Mouse (Mus musculus) ovary, postnatal 36 days (tissue): Measurements from ENCODE around the gene Pla2g2c.

Experiments
- DNase-seq: peaks from one replicate; pipeline ENCODE4 v3.0.0; 2022; ENCODE audit warnings: low spot score, mixed read lengths

Gene Pla2g2c

GRCm38 (mm10) chr4:138724354-138725126 is at the start of gene Pla2g2c:
Gene Pla2g2c (plus strand): TSS chr4:138724792.
- DNase-seq = no peak

- DNase-seq = peak; percentile 25
Observed at GRCm38 (mm10) chr4:138676480-138676879, 48.1 kb upstream of the Pla2g2c start.

- no peak for DNase-seq
Observed at GRCm38 (mm10) chr4:138677579-138677978, 47.0 kb upstream of the Pla2g2c start.

- no peak for DNase-seq
Observed at GRCm38 (mm10) chr4:138680124-138680523, 44.5 kb upstream of the Pla2g2c start.

GRCm38 (mm10) chr4:138682760-138683159 is 41.8 kb upstream of the Pla2g2c start:
- no peak for DNase-seq

- DNase-seq = no peak
Observed at GRCm38 (mm10) chr4:138685813-138686212, 38.8 kb upstream of the Pla2g2c start.

- no peak for DNase-seq
Observed at GRCm38 (mm10) chr4:138689094-138689512, 35.5 kb upstream of the Pla2g2c start.

- no peak for DNase-seq
Observed at GRCm38 (mm10) chr4:138690561-138690960, 34.0 kb upstream of the Pla2g2c start.

GRCm38 (mm10) chr4:138691443-138692181 is 33.0 kb upstream of the Pla2g2c start:
- DNase-seq = no peak

- DNase-seq = no peak
Observed at GRCm38 (mm10) chr4:138693043-138693692, 31.4 kb upstream of the Pla2g2c start.

- no peak for DNase-seq
Observed at GRCm38 (mm10) chr4:138696720-138697119, 27.9 kb upstream of the Pla2g2c start.

- DNase-seq = no peak
Observed at GRCm38 (mm10) chr4:138697166-138697860, 27.3 kb upstream of the Pla2g2c start.

GRCm38 (mm10) chr4:138698296-138698695 is 26.3 kb upstream of the Pla2g2c start:
- no peak for DNase-seq

GRCm38 (mm10) chr4:138700184-138700982 is 24.2 kb upstream of the Pla2g2c start:
- DNase-seq = no peak

- DNase-seq = no peak
Observed at GRCm38 (mm10) chr4:138701111-138701510, 23.5 kb upstream of the Pla2g2c start.

GRCm38 (mm10) chr4:138702031-138702430 is 22.6 kb upstream of the Pla2g2c start:
- DNase-seq = no peak

- DNase-seq = no peak
Observed at GRCm38 (mm10) chr4:138702528-138702927, 22.1 kb upstream of the Pla2g2c start.

GRCm38 (mm10) chr4:138703591-138703990 is 21.0 kb upstream of the Pla2g2c start:
- DNase-seq = no peak

GRCm38 (mm10) chr4:138704169-138704568 is 20.4 kb upstream of the Pla2g2c start:
- no peak for DNase-seq

GRCm38 (mm10) chr4:138706620-138707019 is 18.0 kb upstream of the Pla2g2c start:
- no peak for DNase-seq

- peak; percentile 59 for DNase-seq
Observed at GRCm38 (mm10) chr4:138708636-138709035, 16.0 kb upstream of the Pla2g2c start.
